ENCODE assay signal across 23 mouse cellular contexts in the genomic region with DNA sequence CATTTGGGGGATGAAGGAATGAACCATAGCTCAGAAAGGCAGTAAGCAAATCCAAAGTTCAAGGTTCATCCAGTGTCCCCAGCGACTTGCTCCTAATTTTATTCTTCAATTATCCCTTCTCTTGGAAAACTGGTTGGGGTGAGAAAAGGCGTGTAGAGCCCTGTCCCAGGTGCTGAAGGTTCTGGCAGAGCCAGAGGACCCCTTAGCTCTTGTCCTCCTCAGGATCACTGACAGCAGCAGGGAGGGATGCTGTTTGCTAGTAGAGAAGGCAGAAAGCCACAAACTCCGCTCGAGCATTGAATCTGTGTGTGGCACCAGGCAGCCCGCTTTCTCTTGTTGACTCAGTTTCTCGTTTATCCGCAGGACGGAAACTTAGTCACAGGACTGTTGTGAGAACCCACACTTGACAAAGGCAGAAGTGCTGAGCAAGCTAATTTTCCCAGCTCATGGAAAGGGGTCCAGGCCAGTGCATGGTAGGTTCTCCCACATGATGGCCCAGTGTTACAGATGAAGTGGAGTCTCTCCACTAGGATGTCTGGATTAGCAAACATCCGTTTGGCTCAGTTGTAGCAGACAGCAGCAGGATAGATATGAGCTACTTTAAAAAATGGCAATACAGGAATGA. TPM values are rescaled to one million over a fixed set of nuclear protein-coding genes. Genes with fewer than 3 reads are reported as not detected.
DNase-seq lines count a peak whose midpoint lies in the region; ATAC-seq and TF ChIP-seq lines count a peak whose summit lies in the region.
"Had no signal": no experiment of that assay in that cellular context is flagged by ENCODE, and none has a peak within 500 bp of the region (broad histone marks: within the 10 kb centered on the region; RNA-seq: fewer than 3 reads in every experiment).

No protein-coding gene starts in this region.

- no peak overlapping the region for H3K4me3 ChIP-seq in hindbrain, embryonic 11.5 days (ENCODE audit: low read depth, low read length)
- no peak overlapping the region for H3K4me3 ChIP-seq in hindbrain, embryonic 12.5 days
- no peak overlapping the region for H3K4me3 ChIP-seq in CH12.LX (replicated peaks in 1 of 3; ENCODE audit: low read depth in 2 of 3, low read length in 2 of 3, poor library complexity in 1 of 3)
- H3K4me3 ChIP-seq in midbrain, embryonic 14.5 days (replicated peaks; ENCODE audit: low read depth, low read length) = no peak overlapping the region
- H3K4me3 ChIP-seq in heart, adult 2 months = no peak overlapping the region
- H3K4me3 ChIP-seq in forebrain, embryonic 10.5 days = no peak overlapping the region
- H3K4me3 ChIP-seq: heart, embryonic 13.5 days; layer of hippocampus, adult 2 months; left cerebral cortex, adult 2 months; limb, embryonic 15.5 days had no signal

- dilution Hi-C loops in CH12.LX (cut with MboI; ENCODE audit: extremely low pct_ligation_motif_present, extremely low pct_unique_long_range_greater_than_20kb, low sequenced_read_pairs) = no loop called here

- TF ChIP-seq CTCF in CH12.LX (conservative IDR thresholded peaks at IDR 0.05 in 1 of 2, IDR thresholded peaks at IDR 0.05 in 1 of 2; ENCODE audit: low read depth in 2 of 2, low read length in 2 of 2) = no peak
- no peak for TF ChIP-seq CTCF in heart, adult 2 months (IDR thresholded peaks at IDR 0.05)

- H3K27me3 ChIP-seq in hindbrain, embryonic 11.5 days (ENCODE audit: control insufficient read depth, insufficient read depth, low read length) = peaks cover 2% of the 10 kb centered on the region; the same call in 1 of the 2 replicates
- peaks cover 10% of the 10 kb centered on the region for H3K27me3 ChIP-seq in hindbrain, embryonic 12.5 days
- H3K27me3 ChIP-seq in CH12.LX (replicated peaks) = peaks cover 35% of the 10 kb centered on the region
- no peaks in the 10 kb centered on the region for H3K27me3 ChIP-seq in midbrain, embryonic 14.5 days (ENCODE audit: control insufficient read depth, insufficient read depth, low read length)
- H3K27me3 ChIP-seq in heart, adult 2 months (ENCODE audit: control insufficient read depth, insufficient read depth, low read length) = peaks cover 25% of the 10 kb centered on the region
- H3K27me3 ChIP-seq in forebrain, embryonic 10.5 days (ENCODE audit: poor library complexity, severe bottlenecking) = peaks cover 81% of the 10 kb centered on the region

- peak; percentile 28 for DNase-seq in hindbrain, embryonic 11.5 days (ENCODE audit: low spot score)
- no peak for DNase-seq in CH12.LX (ENCODE audit: extremely low read depth)
- peak; percentile 53 for DNase-seq in ZHBTc4 (ENCODE audit: low read depth, low spot score)
- DNase-seq in midbrain, embryonic 14.5 days = no peak
- no peak for DNase-seq in heart, adult 2 months
- no peak for DNase-seq in forebrain, embryonic 10.5 days (ENCODE audit: extremely low spot score, low spot score)
- no peak for DNase-seq in adrenal gland, postnatal 36 days
- DNase-seq: B cell, adult 2 months; cerebellum, adult 11 months; kidney, adult 9 months; lung, adult 18-20 months; right cerebral cortex, postnatal 25 days; thymus, postnatal 4 days had no signal

- 46% methylated on average over 9 of the region's 9 CpGs for WGBS in hindbrain, embryonic 11.5 days
- WGBS in hindbrain, embryonic 12.5 days = 50% methylated on average over 9 of the region's 9 CpGs
- 60% methylated on average over 9 of the region's 9 CpGs for WGBS in midbrain, embryonic 14.5 days
- 33% methylated on average over 9 of the region's 9 CpGs for WGBS in heart, adult 2 months
- WGBS in forebrain, embryonic 10.5 days = 41% methylated on average over 9 of the region's 9 CpGs

- TF ChIP-seq RAD21 in CH12.LX (IDR thresholded peaks at IDR 0.05; ENCODE audit: low read depth, low read length) = no peak

- peaks cover 10% of the 10 kb centered on the region for H3K4me1 ChIP-seq in hindbrain, embryonic 11.5 days (replicated peaks; ENCODE audit: control insufficient read depth, insufficient read depth, low read length)
- H3K4me1 ChIP-seq in hindbrain, embryonic 12.5 days = peaks cover 37% of the 10 kb centered on the region
- H3K4me1 ChIP-seq in CH12.LX (ENCODE audit: control insufficient read depth in 1 of 2, insufficient read depth in 2 of 2) = peaks cover 1 to 22% of the 10 kb centered on the region in 2 experiments; a peak in 2 of 4 replicates
- H3K4me1 ChIP-seq in midbrain, embryonic 14.5 days (ENCODE audit: control insufficient read depth, insufficient read depth, low read length) = peaks cover 25% of the 10 kb centered on the region
- H3K4me1 ChIP-seq in heart, adult 2 months (ENCODE audit: control insufficient read depth, insufficient read depth, low read length) = no peaks in the 10 kb centered on the region
- H3K4me1 ChIP-seq in forebrain, embryonic 10.5 days = peaks cover 63% of the 10 kb centered on the region

- H3K27ac ChIP-seq in hindbrain, embryonic 11.5 days (ENCODE audit: low read depth, low read length) = no peak overlapping the region
- H3K27ac ChIP-seq in hindbrain, embryonic 12.5 days = no peak overlapping the region
- H3K27ac ChIP-seq in CH12.LX (ENCODE audit: insufficient read depth, low read depth) = no peak overlapping the region
- peak overlapping the region; percentile 100; the same call in 1 of the 2 replicates for H3K27ac ChIP-seq in midbrain, embryonic 14.5 days (replicated peaks; ENCODE audit: low read depth, low read length)
- no peak overlapping the region for H3K27ac ChIP-seq in heart, adult 2 months
- H3K27ac ChIP-seq in forebrain, embryonic 10.5 days = no peak overlapping the region
- H3K27ac ChIP-seq: heart, embryonic 13.5 days; layer of hippocampus, adult 2 months; left cerebral cortex, adult 2 months; limb, embryonic 15.5 days had no signal

- TF ChIP-seq POLR2A in CH12.LX (IDR thresholded peaks at IDR 0.05; ENCODE audit: low read depth, low read length) = no peak
- no peak for TF ChIP-seq POLR2A in heart, adult 2 months (IDR thresholded peaks at IDR 0.05; ENCODE audit: insufficient read depth, low read depth, low read length)

- TF ChIP-seq EP300 in CH12.LX (IDR thresholded peaks at IDR 0.05; ENCODE audit: low read length) = no peak
- no peak for TF ChIP-seq EP300 in heart, adult 2 months (IDR thresholded peaks at IDR 0.05; ENCODE audit: insufficient read depth, low read depth, low read length)

- no peak for ATAC-seq in hindbrain, embryonic 11.5 days (ENCODE audit: low FRiP score)
- ATAC-seq in hindbrain, embryonic 12.5 days (ENCODE audit: low FRiP score) = no peak
- no peak for ATAC-seq in midbrain, embryonic 14.5 days (ENCODE audit: low FRiP score, low TSS enrichment)
- ATAC-seq: forebrain, embryonic 14.5 days had no signal

- H3K79me2 ChIP-seq in CH12.LX (replicated peaks; ENCODE audit: control insufficient read depth, extremely low read depth, insufficient read depth, poor library complexity, severe bottlenecking) = no peaks in the 10 kb centered on the region
- H3K79me2 ChIP-seq in heart, adult 2 months (replicated peaks; ENCODE audit: control insufficient read depth, insufficient read depth, low read length) = no peaks in the 10 kb centered on the region

- no peaks in the 10 kb centered on the region for H3K36me3 ChIP-seq in hindbrain, embryonic 11.5 days (ENCODE audit: control insufficient read depth, insufficient read depth, low read length)
- no peaks in the 10 kb centered on the region for H3K36me3 ChIP-seq in hindbrain, embryonic 12.5 days
- H3K36me3 ChIP-seq in CH12.LX (replicated peaks in 1 of 2; ENCODE audit: control insufficient read depth in 1 of 2, insufficient read depth in 1 of 2, low read length in 1 of 2) = no peaks in the 10 kb centered on the region
- no peaks in the 10 kb centered on the region for H3K36me3 ChIP-seq in midbrain, embryonic 14.5 days (ENCODE audit: control insufficient read depth, insufficient read depth, low read length)
- no peaks in the 10 kb centered on the region for H3K36me3 ChIP-seq in heart, adult 2 months (ENCODE audit: control insufficient read depth, insufficient read depth, low read length)
- peaks cover 3% of the 10 kb centered on the region for H3K36me3 ChIP-seq in forebrain, embryonic 10.5 days (replicated peaks)
- H3K36me3 ChIP-seq: G1E; heart, embryonic 13.5 days; limb, embryonic 15.5 days had no signal

- intact Hi-C loops in heart, adult 2 months (cut with DNase I) = no loop called here

- no peaks in the 10 kb centered on the region for H3K9me3 ChIP-seq in hindbrain, embryonic 11.5 days (ENCODE audit: control insufficient read depth, low read length)
- H3K9me3 ChIP-seq in hindbrain, embryonic 12.5 days (replicated peaks) = no peaks in the 10 kb centered on the region
- H3K9me3 ChIP-seq in CH12.LX (replicated peaks; ENCODE audit: low read length) = peaks cover 3% of the 10 kb centered on the region
- H3K9me3 ChIP-seq in midbrain, embryonic 14.5 days (ENCODE audit: control insufficient read depth, low read length) = no peaks in the 10 kb centered on the region
- H3K9me3 ChIP-seq in forebrain, embryonic 10.5 days = no peaks in the 10 kb centered on the region
- H3K9me3 ChIP-seq: heart, embryonic 13.5 days; limb, embryonic 15.5 days had no signal

- H3K4me2 ChIP-seq in hindbrain, embryonic 11.5 days (replicated peaks; ENCODE audit: low read depth, low read length) = no peak overlapping the region
- no peak overlapping the region for H3K4me2 ChIP-seq in hindbrain, embryonic 12.5 days (replicated peaks)
- no peak overlapping the region for H3K4me2 ChIP-seq in CH12.LX (ENCODE audit: insufficient read depth, low read depth, poor library complexity, severe bottlenecking)
- no peak overlapping the region; the same call in 1 of the 2 replicates for H3K4me2 ChIP-seq in midbrain, embryonic 14.5 days (ENCODE audit: low read length)
- H3K4me2 ChIP-seq: heart, embryonic 13.5 days; limb, embryonic 15.5 days had no signal

- in situ Hi-C loops in CH12.LX (cut with MboI; ENCODE audit: low pct_ligation_motif_present, low pct_unique_long_range_greater_than_20kb, low sequenced_read_pairs) = no loop called here

- no peak overlapping the region for H3K9ac ChIP-seq in hindbrain, embryonic 11.5 days (ENCODE audit: low read depth, low read length)
- no peak overlapping the region for H3K9ac ChIP-seq in hindbrain, embryonic 12.5 days
- no peak overlapping the region for H3K9ac ChIP-seq in CH12.LX (ENCODE audit: insufficient read depth, low read depth)
- H3K9ac ChIP-seq in midbrain, embryonic 14.5 days (replicated peaks; ENCODE audit: low read length) = no peak overlapping the region
- no peak overlapping the region for H3K9ac ChIP-seq in heart, adult 2 months (ENCODE audit: low read depth, low read length)
- H3K9ac ChIP-seq: heart, embryonic 13.5 days; limb, embryonic 15.5 days had no signal

RNA-seq across cellular contexts. Expression of gene Lemd1, which starts 2.7 kb away (rescaled TPM):
- polyA plus RNA-seq in hindbrain, embryonic 11.5 days (2014; fragmentation: Nextera tagmentation; extraction: Ambion mirVana) = 8.9 and 11.3 TPM in 2 replicates
- polyA plus RNA-seq in hindbrain, embryonic 12.5 days (2016; fragmentation: Nextera tagmentation; extraction: Ambion mirVana) = 10.8 and 12.7 TPM in 2 replicates
- total RNA-seq in CH12.LX (2012; rRNA removed) (not detected in 2 replicates), CH12.LX (2014; rRNA removed) (not detected in 2 replicates)
- not detected in 2 replicates for polyA plus RNA-seq in CH12.LX (2012; ENCODE audit: insufficient read length, low read depth)
- polyA plus RNA-seq in midbrain, embryonic 14.5 days (2014; fragmentation: Nextera tagmentation; extraction: Ambion mirVana) = 21.2 and 23.2 TPM in 2 replicates
- not detected for total RNA-seq in heart, adult 2 months (2021)
- polyA plus RNA-seq in heart, adult 2 months (2012; rRNA removed) = 0.20 TPM in 1 of 2 replicates, not detected in the other
- polyA plus RNA-seq in forebrain, embryonic 10.5 days (2016; fragmentation: Nextera tagmentation; extraction: Ambion mirVana) = 4.1 and 4.2 TPM in 2 replicates
- total RNA-seq in adrenal gland, postnatal 36 days (2021) = under 1 TPM; 0.33 TPM
- total RNA-seq: hematopoietic stem cell, adult 5-6 weeks; megakaryocyte progenitor cell, adult 5-6 weeks had no signal
- polyA plus RNA-seq: G1E; heart, embryonic 13.5 days had no signal

RNA-seq across cellular contexts. Expression of gene AC124108.1, which starts 2.7 kb away (rescaled TPM):
- 2.9 and 4.8 TPM in 2 replicates for polyA plus RNA-seq in hindbrain, embryonic 11.5 days (2014; fragmentation: Nextera tagmentation; extraction: Ambion mirVana)
- 3.6 and 4.1 TPM in 2 replicates for polyA plus RNA-seq in hindbrain, embryonic 12.5 days (2016; fragmentation: Nextera tagmentation; extraction: Ambion mirVana)
- not detected in 2 replicates for total RNA-seq in CH12.LX (2012; rRNA removed)
- not detected in 2 replicates for total RNA-seq in CH12.LX (2014; rRNA removed)
- not detected in 2 replicates for polyA plus RNA-seq in CH12.LX (2012; ENCODE audit: insufficient read length, low read depth)
- 4.4 and 4.5 TPM in 2 replicates for polyA plus RNA-seq in midbrain, embryonic 14.5 days (2014; fragmentation: Nextera tagmentation; extraction: Ambion mirVana)
- under 1 TPM in 1 of 2 experiments, not detected in 1; 0.05 TPM for total RNA-seq in heart, adult 2 months (2021)
- 0.06 TPM in 1 of 2 replicates, not detected in the other for polyA plus RNA-seq in heart, adult 2 months (2012; rRNA removed)
- polyA plus RNA-seq in forebrain, embryonic 10.5 days (2016; fragmentation: Nextera tagmentation; extraction: Ambion mirVana) = 1.8 and 3.3 TPM in 2 replicates
- under 1 TPM in 1 of 2 experiments, not detected in 1; 0.07 TPM for total RNA-seq in adrenal gland, postnatal 36 days (2021)
- total RNA-seq: hematopoietic stem cell, adult 5-6 weeks; megakaryocyte progenitor cell, adult 5-6 weeks had no signal
- polyA plus RNA-seq: G1E; heart, embryonic 13.5 days had no signal

RNA-seq across cellular contexts. Expression of gene Gm10188, which starts 41.0 kb away (rescaled TPM):
- not detected in 2 replicates for polyA plus RNA-seq in hindbrain, embryonic 11.5 days (2014; fragmentation: Nextera tagmentation; extraction: Ambion mirVana)
- 0.49 TPM in 1 of 2 replicates, not detected in the other for polyA plus RNA-seq in hindbrain, embryonic 12.5 days (2016; fragmentation: Nextera tagmentation; extraction: Ambion mirVana)
- total RNA-seq in CH12.LX (2012; rRNA removed) = not detected in 2 replicates
- not detected in 2 replicates for total RNA-seq in CH12.LX (2014; rRNA removed)
- not detected in 2 replicates for polyA plus RNA-seq in CH12.LX (2012; ENCODE audit: insufficient read length, low read depth)
- polyA plus RNA-seq in midbrain, embryonic 14.5 days (2014; fragmentation: Nextera tagmentation; extraction: Ambion mirVana) = 0.70 TPM in 1 of 2 replicates, not detected in the other
- total RNA-seq in heart, adult 2 months (2021) = not detected
- not detected in 2 replicates for polyA plus RNA-seq in heart, adult 2 months (2012; rRNA removed)
- not detected in 2 replicates for polyA plus RNA-seq in forebrain, embryonic 10.5 days (2016; fragmentation: Nextera tagmentation; extraction: Ambion mirVana)
- not detected for total RNA-seq in adrenal gland, postnatal 36 days (2021)
- total RNA-seq: G1E; hematopoietic stem cell, adult 5-6 weeks; layer of hippocampus, adult 2 months; left cerebral cortex, adult 2 months; megakaryocyte progenitor cell, adult 5-6 weeks had no signal
- polyA plus RNA-seq: forebrain, embryonic 14.5 days; G1E; gonadal fat pad, adult 2 months; heart, embryonic 13.5 days; limb, embryonic 15.5 days had no signal

RNA-seq across cellular contexts. Expression of gene Cdk18, which starts 49.1 kb away (rescaled TPM):
- polyA plus RNA-seq in hindbrain, embryonic 11.5 days (2014; fragmentation: Nextera tagmentation; extraction: Ambion mirVana) = 0.82 and 1.1 TPM in 2 replicates
- 0.99 and 1.4 TPM in 2 replicates for polyA plus RNA-seq in hindbrain, embryonic 12.5 days (2016; fragmentation: Nextera tagmentation; extraction: Ambion mirVana)
- total RNA-seq in CH12.LX (2012; rRNA removed) = 1.0 and 2.5 TPM in 2 replicates
- 0.32 TPM in 1 of 2 replicates, not detected in the other for total RNA-seq in CH12.LX (2014; rRNA removed)
- 1.1 and 1.3 TPM in 2 replicates for polyA plus RNA-seq in CH12.LX (2012; ENCODE audit: insufficient read length, low read depth)
- 0.63 and 1.1 TPM in 2 replicates for polyA plus RNA-seq in midbrain, embryonic 14.5 days (2014; fragmentation: Nextera tagmentation; extraction: Ambion mirVana)
- total RNA-seq in heart, adult 2 months (2021) = 10 to 100 TPM; 14.0 to 15.8 TPM
- 20.9 and 25.1 TPM in 2 replicates for polyA plus RNA-seq in heart, adult 2 months (2012; rRNA removed)
- 1.4 and 1.5 TPM in 2 replicates for polyA plus RNA-seq in forebrain, embryonic 10.5 days (2016; fragmentation: Nextera tagmentation; extraction: Ambion mirVana)
- total RNA-seq in adrenal gland, postnatal 36 days (2021) = 10 to 100 TPM; 14.2 to 21.2 TPM

Comparison
In these comparisons a context has a peak if more than half of its experiments do, and no peak if none do; other contexts are left out.
1. DNase-seq: peak in hindbrain, embryonic 11.5 days (single experiment) and ZHBTc4 (single experiment); none in CH12.LX (single experiment), midbrain, embryonic 14.5 days (single experiment), heart, adult 2 months (0 of 2), forebrain, embryonic 10.5 days (single experiment) and adrenal gland, postnatal 36 days (0 of 2).